Mouse (Mus musculus) heart, embryonic 11.5 days (tissue): ENCODE results near the gene Rsg1. TPM values are rescaled to one million over a fixed set of nuclear protein-coding genes. Genes with fewer than 3 reads are reported as not detected.

Source experiments
- ATAC-seq: fragments of 200-750 bp; cut with Nextera tagmentation; replicated peaks from 2 replicates; pipeline ENCODE4 v1.8.0; 2017; ENCODE audit warnings: moderate library complexity; ENCODE audit not compliant: insufficient number of reproducible peaks, low FRiP score, low TSS enrichment
- H3K27ac ChIP-seq: fragments of 300-500 bp; sonication (generic); 2 replicates; pipeline ENCODE4 v1.5.1; 2014; ENCODE audit warnings: mild to moderate bottlenecking, low read depth, low read length
- H3K27me3 ChIP-seq: fragments of 300-500 bp; sonication (generic); 2 replicates; pipeline ENCODE4 v1.6.1; 2014; ENCODE audit warnings: mild to moderate bottlenecking, low read length, mixed read lengths; ENCODE audit not compliant: control insufficient read depth, insufficient read depth
- H3K36me3 ChIP-seq: fragments of 300-500 bp; sonication (generic); 2 replicates; pipeline ENCODE4 v1.6.1; 2014; ENCODE audit warnings: mild to moderate bottlenecking, low read length, moderate library complexity, mixed read lengths; ENCODE audit not compliant: control insufficient read depth, insufficient read depth
- H3K4me1 ChIP-seq: fragments of 300-500 bp; sonication (generic); 2 replicates; pipeline ENCODE4 v1.6.1; 2014; ENCODE audit warnings: low read length; ENCODE audit not compliant: control insufficient read depth, insufficient read depth
- H3K4me2 ChIP-seq: fragments of 300-500 bp; sonication (generic); 2 replicates; pipeline ENCODE4 v1.6.1; 2014; ENCODE audit warnings: mild to moderate bottlenecking, moderate library complexity
- H3K4me3 ChIP-seq: fragments of 300-500 bp; sonication (generic); 2 replicates; pipeline ENCODE4 v1.5.1; 2014; ENCODE audit warnings: low read depth, low read length
- H3K9ac ChIP-seq: fragments of 300-500 bp; sonication (generic); 2 replicates; pipeline ENCODE4 v1.6.1; 2014; ENCODE audit warnings: mild to moderate bottlenecking, low read depth, low read length, moderate library complexity
- H3K9me3 ChIP-seq: fragments of 300-500 bp; sonication (generic); replicated peaks from 2 replicates; pipeline ENCODE4 v1.6.1; 2016; ENCODE audit warnings: low read length; ENCODE audit not compliant: control insufficient read depth
- WGBS: fragments of 180-500 bp; shearing (Covaris S2); extraction: QIAGEN DNeasy Blood & Tissue Kit; methylation state at CpG from one replicate; pipeline ENCODE4 v1.1.7; 2014; ENCODE audit not compliant: insufficient replicate concordance; 5-methylcytosine and 5-hydroxymethylcytosine counted together
- polyA plus RNA-seq: library from polyadenylated mRNA; unstranded; fragments of >200 nt; fragmentation: Nextera tagmentation; extraction: Ambion mirVana; gene quantifications from 2 replicates; pipeline ENCODE4 v1.2.1, GENCODE M21; 2014

Gene Rsg1
- polyA plus RNA-seq = 2.0 and 2.4 TPM in 2 replicates

DNA sequence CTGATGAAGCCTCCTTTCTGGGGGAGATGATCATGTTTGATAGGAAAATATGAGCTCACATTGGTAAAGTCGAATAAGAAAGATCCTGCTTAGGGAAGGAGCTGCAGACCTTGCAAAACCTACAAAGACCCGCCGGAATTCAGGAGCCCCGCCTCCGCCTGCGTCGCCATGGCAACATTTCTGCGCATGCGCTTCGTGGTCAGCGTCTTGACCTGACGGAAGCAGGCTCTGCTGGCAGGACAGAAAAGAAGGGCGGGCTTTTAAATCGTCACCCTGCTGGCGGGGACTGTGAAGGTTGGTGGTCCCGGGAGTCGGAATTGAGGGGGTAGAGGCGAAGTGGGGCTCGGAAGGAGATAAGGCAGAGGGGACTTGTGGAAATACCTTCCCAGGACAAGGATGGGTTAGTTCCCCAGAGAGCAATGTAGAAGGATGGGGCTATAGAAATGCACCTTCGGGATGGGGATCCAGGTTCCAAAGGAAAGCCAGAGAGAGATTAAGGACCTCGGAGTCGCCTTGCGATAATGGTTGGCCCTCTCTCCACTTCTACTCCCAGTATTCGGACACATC lies at the start of gene Rsg1:
Gene Rsg1, plus strand, starts transcription at position 187 of the 567 bp plus-strand sequence.
- Histone ChIP-seq H3K4me1 (0 out of 2 replicates have a peak, but pooled peaks cover 5% of the 10 kb centered on the region), H3K4me3 (peak within 1 kb of the TSS; percentile 54), H3K27me3 (no peaks in the 10 kb centered on the region), H3K27ac (no peak within 1 kb of the TSS), H3K9me3 (no peaks in the 10 kb centered on the region), H3K36me3 (no peaks in the 10 kb centered on the region), H3K4me2 (peak within 1 kb of the TSS; percentile 97), H3K9ac (peak within 1 kb of the TSS; percentile 69)
- WGBS = under 1% methylated on average over 24 of the region's 24 CpGs
- ATAC-seq = peak; percentile 63; the same call in 1 of the 2 replicates

DNA sequence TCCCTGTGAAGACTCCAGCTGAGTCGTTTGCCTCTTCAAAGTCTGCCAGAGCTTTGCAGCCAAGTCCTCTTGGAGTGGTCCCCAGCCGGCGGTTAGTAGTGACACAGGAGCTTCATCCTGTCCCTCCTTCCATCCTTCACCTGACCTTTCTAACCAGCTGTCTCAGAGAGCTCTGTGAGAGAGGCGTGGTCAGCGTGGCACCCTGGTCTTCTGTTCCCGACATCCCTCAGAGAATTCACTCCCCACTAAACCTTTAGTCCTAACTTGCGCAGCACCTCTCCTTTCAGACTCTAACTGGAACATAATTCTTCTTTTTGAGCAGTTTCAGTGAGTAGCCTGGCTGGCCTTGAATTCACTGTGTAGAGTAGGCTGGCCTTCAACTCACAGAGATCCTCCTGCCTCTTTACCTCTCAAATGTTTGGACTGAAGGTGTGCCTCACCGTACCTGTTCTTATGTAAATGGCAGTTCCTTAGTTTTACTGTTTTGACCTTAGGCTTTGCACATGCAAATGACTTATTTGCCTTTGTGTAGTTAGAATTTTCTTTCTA lies 47.9 kb upstream of the Rsg1 start:
- 64% methylated on average over 8 of the region's 8 CpGs for WGBS
- H3K36me3 ChIP-seq = no peaks in the 10 kb centered on the region
- ATAC-seq = no peak

DNA sequence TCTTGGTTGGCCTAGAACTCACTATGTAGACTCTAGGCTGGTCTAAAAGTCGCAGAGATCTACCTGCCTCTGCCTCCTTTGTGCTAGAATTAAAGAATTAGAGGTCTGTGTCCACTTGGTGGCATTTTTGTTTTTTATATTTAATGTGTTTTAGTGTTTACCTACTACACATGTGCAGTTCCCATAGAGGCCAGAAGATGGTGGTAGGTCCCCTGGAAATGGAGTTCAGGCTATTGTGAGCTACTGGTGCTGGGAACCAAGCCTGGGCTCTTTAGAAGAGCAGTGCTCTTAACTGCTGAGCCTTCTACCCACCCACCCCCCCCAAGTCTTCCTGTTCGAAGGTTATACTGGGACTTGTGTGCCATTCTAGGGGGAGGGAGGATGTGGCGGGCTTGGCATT lies 46.6 kb upstream of the Rsg1 start:
- Histone ChIP-seq H3K4me2 (no peak overlapping the region), H3K9ac (no peak overlapping the region), H3K4me3 (no peak overlapping the region), H3K27ac (no peak overlapping the region), H3K36me3 (peaks cover 2% of the 10 kb centered on the region; the same call in 1 of the 2 replicates), H3K9me3 (no peaks in the 10 kb centered on the region), H3K27me3 (no peaks in the 10 kb centered on the region), H3K4me1 (no peaks in the 10 kb centered on the region)
- ATAC-seq = no peak
- WGBS = 84% methylated on average over 3 of the region's 3 CpGs

More for the DNA sequence above, 47.9 kb upstream of the Rsg1 start:
- H3K9ac ChIP-seq = no peak overlapping the region
- no peak overlapping the region for H3K4me2 ChIP-seq
- H3K9me3 ChIP-seq = no peaks in the 10 kb centered on the region
- H3K4me1 ChIP-seq = no peaks in the 10 kb centered on the region
- no peak overlapping the region for H3K27ac ChIP-seq
- H3K4me3 ChIP-seq = no peak overlapping the region
- H3K27me3 ChIP-seq = no peaks in the 10 kb centered on the region

DNA sequence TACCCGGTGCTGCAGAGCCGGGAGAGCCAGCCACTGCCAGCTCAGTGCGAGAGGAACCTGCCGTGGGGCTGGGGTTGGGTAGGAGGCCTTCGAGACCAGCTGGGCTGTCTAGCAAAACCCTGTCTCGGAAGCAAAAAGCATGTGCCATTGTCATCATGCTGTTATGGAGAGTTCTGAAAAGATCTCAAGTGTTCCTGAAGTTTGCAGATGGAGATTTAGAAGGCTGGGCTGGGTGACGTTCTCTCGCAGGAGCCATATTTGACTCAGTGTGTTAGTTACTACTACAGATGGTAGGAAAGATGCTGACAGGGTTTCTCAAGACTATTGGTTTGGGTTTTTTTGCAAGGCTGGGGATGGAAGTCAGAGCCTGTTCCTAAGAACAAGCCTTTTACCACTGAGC lies 41.6 kb upstream of the Rsg1 start:
- Histone ChIP-seq H3K9ac (no peak overlapping the region), H3K9me3 (no peaks in the 10 kb centered on the region), H3K27ac (no peak overlapping the region), H3K36me3 (peaks cover 2% of the 10 kb centered on the region), H3K4me3 (no peak overlapping the region), H3K4me2 (no peak overlapping the region), H3K27me3 (no peaks in the 10 kb centered on the region), H3K4me1 (peaks cover 15% of the 10 kb centered on the region; the same call in 1 of the 2 replicates)
- 89% methylated on average over 8 of the region's 8 CpGs for whole genome bisulfite sequencing
- ATAC-seq = no peak

DNA sequence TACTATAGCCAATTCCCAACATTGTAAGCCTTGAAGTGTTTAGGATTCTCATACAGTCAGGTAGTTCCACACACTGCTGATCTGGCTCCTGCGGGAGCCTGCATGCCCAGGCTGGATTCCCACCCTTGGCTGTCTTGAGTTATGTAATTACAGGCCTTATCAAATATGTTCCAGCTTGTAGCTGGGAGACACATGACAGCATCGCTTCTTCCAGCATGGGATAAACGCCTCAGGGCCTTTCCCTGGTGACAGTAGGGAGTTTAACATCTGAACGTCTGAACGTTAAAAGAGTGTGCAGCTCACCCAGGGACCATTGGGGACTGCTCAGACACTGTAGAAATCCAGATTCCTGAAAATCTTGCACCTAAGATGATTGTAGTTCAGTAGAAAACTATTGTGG lies 38.0 kb upstream of the Rsg1 start:
- H3K36me3 ChIP-seq = peaks cover 6% of the 10 kb centered on the region
- no peak overlapping the region for H3K27ac ChIP-seq

DNA sequence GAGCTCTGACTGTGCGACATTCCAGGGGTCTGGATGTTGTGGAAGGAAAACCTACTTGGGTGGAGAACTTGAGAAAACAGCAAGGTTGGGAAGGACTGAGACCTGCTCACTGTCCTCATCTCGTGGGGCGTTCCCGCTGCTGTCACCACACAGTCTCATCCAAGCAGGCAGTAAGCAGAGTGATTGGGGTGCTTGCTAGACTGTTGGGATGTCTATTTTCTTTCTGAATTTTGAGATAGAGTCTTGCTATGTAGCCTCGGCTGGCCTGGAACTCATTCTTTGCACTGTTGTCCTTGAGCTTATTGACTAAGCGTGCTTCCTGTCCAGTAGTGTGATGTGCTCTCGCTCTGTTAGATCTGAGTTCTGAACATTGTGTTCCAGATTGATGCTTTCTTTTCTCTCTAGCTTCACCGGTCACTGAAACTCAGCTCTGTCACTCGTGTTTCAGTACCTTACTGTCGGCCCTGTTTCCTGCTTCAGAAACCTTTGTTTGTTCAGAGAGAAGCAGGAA lies 37.4 kb upstream of the Rsg1 start:
- ATAC-seq = no peak
- H3K4me3 ChIP-seq = no peak overlapping the region
- no peaks in the 10 kb centered on the region for H3K9me3 ChIP-seq
- H3K27ac ChIP-seq = no peak overlapping the region
- peaks cover 7% of the 10 kb centered on the region for H3K36me3 ChIP-seq
- WGBS = 77% methylated on average over 10 of the region's 10 CpGs
- H3K9ac ChIP-seq = no peak overlapping the region
- peaks cover 16% of the 10 kb centered on the region; the same call in 1 of the 2 replicates for H3K4me1 ChIP-seq
- H3K4me2 ChIP-seq = no peak overlapping the region
- no peaks in the 10 kb centered on the region for H3K27me3 ChIP-seq

More for the DNA sequence above, 38.0 kb upstream of the Rsg1 start:
- no peak overlapping the region for H3K4me2 ChIP-seq
- no peak overlapping the region for H3K4me3 ChIP-seq
- ATAC-seq = no peak
- H3K27me3 ChIP-seq = no peaks in the 10 kb centered on the region
- H3K9me3 ChIP-seq = no peaks in the 10 kb centered on the region
- H3K9ac ChIP-seq = no peak overlapping the region
- 72% methylated on average over 5 of the region's 5 CpGs for whole genome bisulfite sequencing
- peaks cover 16% of the 10 kb centered on the region; the same call in 1 of the 2 replicates for H3K4me1 ChIP-seq

DNA sequence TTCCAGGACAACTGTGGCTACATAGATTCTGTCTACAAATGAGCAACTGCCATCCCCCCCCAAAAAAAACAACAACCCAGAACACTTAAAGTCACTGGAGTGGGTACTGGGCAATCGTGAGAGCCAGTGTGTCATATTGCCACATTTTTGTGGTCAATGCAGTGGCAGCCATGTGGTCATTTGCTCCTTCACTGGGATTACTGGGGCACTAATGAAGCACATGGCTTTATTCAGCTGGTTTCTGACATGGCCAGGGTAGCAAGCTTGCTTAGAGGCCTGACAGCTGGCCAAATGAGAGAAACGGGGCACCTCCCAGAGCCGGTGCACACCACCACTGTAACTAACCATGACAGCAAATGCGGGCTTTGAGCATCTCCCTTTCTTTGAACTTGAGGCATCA lies 35.3 kb upstream of the Rsg1 start:
- no peak overlapping the region for H3K27ac ChIP-seq
- H3K36me3 ChIP-seq = peaks cover 7% of the 10 kb centered on the region
- H3K9me3 ChIP-seq = no peaks in the 10 kb centered on the region
- peaks cover 16% of the 10 kb centered on the region; the same call in 1 of the 2 replicates for H3K4me1 ChIP-seq
- H3K27me3 ChIP-seq = no peaks in the 10 kb centered on the region
- ATAC-seq = no peak
- H3K9ac ChIP-seq = no peak overlapping the region
- H3K4me2 ChIP-seq = no peak overlapping the region
- H3K4me3 ChIP-seq = no peak overlapping the region
- 89% methylated on average over 4 of the region's 4 CpGs for WGBS

DNA sequence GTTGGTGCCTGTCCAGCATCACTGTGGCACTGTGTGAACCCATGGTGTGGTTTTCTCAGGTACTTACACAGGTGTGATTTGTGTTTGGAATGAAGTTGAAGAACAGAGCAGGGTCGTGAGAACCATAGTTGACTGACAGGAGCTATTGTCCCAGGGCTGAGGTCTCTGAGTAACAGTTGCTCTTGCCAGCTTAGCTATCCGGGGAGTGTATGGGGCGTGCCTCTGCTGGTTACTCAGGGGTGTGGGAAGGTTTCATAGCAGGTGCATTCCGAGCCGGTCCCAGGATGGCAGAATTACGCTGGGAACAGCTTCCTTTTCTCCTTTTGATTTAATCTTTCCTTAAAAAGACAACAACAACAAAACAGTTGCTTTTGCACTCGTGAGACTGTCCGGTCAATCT lies 32.9 kb upstream of the Rsg1 start:
- 92% methylated on average over 8 of the region's 8 CpGs for WGBS

More for the DNA sequence above, 32.9 kb upstream of the Rsg1 start:
- Histone ChIP-seq H3K27me3 (no peaks in the 10 kb centered on the region), H3K9me3 (no peaks in the 10 kb centered on the region), H3K4me2 (no peak overlapping the region), H3K27ac (no peak overlapping the region), H3K9ac (no peak overlapping the region), H3K36me3 (peaks cover 7% of the 10 kb centered on the region), H3K4me1 (peaks cover 13% of the 10 kb centered on the region; the same call in 1 of the 2 replicates), H3K4me3 (no peak overlapping the region)
- ATAC-seq = no peak
